Mouse (Mus musculus): ENCODE data around the gene Abr.

Gene Abr

DNA sequence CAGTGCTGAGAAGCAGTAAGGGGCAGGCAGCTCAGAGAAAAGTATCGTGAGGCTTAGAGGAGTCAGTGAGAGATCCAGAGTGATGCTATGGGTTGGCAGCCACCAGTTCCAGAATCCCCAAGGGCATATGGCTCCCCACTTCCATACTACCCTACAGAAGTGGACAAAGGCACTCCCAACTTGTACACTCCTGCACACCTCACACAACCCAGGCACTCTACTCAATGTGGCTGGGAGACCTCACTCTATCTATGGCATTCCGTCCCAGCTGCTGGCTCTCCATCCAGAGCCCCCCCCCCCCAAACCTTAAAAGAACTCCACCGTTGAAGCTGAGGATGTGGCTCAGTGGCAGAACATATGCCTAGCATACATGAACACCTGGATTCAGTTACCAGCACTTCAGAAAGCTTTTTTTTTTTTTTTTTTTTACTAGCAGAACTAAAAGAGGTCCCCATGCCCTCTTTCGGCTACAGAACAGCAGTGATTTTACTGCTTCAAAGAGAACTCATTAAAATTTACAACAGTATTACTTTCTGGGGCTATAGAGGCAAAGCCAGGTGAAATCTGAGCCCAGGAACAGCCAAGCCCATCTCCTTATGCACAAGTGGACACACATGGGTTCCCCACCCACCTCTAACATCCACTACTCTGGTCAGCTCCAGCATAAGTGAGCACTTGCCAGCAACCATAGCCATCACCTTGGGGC, 96.3 kb downstream of the Abr start:
- in situ Hi-C loops (cut with MseI, MboI) = no loop called here

DNA sequence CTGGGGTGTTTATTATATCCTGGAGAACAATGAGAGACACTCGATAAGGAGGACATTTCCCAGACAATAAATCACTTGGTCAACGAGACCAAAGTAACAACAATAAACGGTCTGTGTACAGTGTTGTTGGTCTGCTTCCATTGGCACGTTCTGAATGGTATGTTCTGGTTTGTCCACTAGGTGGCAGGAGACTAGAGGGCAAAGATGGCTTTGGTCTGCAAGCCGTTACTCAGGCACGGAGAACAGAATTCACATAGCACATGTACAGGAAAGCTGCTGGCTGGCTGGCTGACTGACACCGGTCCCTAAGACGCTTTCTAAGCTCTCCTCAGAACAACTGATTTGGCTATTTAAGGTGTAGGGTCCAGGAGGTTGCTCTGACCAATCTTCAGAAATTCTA, 97.2 kb downstream of the Abr start:
- in situ Hi-C loops (cut with MseI, MboI) = no loop called here

DNA sequence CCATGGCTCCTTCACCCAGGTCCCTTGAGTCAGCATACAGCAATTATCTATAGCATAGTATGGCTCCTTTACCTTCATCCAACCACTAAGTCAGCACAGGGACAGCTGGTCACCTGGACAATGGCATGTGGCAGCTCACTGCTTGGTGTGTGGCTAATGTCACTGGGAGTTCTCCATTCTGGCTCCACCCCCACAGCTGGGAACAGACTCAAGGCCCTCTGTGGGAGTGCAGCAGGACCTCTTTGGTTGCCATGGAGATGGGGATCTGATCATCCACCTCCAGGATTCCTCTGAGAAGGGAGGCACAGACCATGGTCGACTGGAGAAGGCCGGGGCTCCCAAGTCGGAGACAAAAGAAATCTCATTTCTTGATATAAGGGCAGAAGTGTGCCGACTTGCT, 98.8 kb downstream of the Abr start:
- in situ Hi-C loops (cut with MseI, MboI) = no loop called here

DNA sequence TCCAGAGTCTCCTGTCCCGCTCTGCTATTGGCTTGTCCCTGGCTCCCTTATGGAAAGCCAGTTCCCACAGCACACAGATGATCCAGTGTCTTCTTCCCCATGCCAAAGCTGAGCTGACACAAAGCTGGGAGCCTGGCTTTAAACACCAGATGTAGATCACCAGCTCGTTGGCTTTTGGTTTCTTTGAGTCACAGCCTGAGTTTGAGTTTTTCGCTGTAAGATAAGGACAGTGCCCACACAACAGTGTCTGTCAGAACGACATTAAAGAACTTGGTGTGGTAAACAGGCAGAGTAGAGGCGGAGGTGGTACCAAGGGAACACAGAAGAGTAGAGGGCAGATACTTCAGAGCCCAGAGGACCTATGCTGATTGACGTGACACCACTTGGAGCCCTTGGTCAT, 101.2 kb downstream of the Abr start:
- in situ Hi-C loops (cut with MseI, MboI) = no loop called here

DNA sequence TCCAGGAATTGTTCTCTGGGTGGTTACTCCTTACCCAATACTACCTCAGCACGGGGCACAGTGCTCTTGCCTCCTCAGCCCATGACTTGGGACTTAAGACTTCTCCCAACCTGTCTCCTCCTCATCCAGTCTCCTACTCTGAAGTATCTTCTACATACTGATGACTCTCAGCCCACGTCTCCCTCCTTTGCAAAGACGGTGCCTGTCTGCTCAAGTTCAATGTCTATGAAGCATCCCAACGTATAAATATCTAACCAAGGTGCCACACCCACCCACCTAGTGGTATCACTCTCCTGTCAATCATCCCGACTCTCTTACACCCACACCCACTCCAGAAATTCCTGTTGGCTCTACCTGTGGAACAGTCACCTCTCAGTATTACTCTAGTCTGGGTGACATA, 103.5 kb downstream of the Abr start:
- in situ Hi-C loops (cut with MseI, MboI) = loop anchor here in 1 of 2 experiments (5.0 kb wide), 1 partner anchor 129 kb away; no protein-coding TSS in a partner anchor

DNA sequence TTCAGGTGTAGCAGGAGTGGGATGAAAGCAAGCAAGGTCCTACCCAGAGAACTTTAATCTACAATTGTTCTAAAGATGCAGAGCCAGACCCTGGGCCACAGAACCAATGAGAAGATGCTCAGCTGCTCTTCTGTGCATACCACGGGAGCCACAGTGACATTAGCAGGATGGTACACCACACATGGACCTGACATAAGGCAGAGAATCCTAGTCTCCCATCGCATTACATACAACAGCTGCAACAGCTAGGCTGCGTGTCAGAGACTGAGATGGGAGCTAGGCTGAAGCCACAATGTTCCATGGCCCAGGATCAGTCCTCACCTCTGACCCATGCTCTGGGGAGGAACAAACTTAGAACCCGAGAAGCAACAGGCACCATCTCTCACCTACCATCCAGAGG, 104.0 kb downstream of the Abr start:
- in situ Hi-C loops (cut with MseI, MboI) = loop anchor here in 1 of 2 experiments (5.0 kb wide), 1 partner anchor 129 kb away; no protein-coding TSS in a partner anchor

DNA sequence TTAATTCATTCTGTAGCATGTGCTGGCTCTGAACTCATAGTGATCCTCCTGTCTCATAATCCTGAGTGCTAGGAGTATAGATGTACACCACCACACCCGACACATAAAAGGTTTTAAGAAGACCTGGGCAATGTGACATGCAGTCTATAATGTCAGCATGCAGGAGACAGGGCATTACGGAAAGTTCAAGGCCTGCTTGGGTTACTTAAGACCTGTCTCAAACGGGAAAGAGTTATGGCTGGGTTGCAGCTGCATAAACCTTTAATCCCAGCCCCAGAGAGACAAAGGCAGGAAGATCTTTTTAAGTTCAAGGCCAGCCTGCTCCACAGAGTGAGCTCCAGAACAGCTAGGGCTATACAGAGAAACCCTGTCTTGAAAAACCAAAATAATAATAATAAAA, 105.2 kb downstream of the Abr start:
- in situ Hi-C loops (cut with MseI, MboI) = loop anchor here in 1 of 2 experiments (5.0 kb wide), 1 partner anchor 130 kb away; no protein-coding TSS in a partner anchor

DNA sequence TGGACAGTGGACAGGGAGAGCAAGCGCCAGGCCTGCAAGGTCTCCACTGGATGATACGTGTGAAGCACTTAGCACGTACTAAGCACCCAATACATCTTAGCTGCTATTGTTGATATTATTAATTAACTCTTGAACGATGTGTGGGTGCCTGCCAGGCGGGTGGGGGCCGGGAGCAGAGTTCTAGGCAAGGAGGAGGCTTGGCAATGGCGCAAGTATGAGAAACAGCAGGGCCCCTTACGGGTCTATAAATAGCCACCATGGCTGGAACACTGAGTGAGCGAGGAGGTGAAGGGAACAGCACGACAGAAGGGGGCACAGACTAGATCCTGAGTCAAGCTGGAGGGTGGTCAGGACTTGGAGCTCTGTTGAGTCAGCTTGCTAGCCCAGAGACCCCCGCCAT, 107.0 kb downstream of the Abr start:
- in situ Hi-C loops (cut with MseI, MboI) = loop anchor here in 1 of 2 experiments (5.0 kb wide), 1 partner anchor 132 kb away; no protein-coding TSS in a partner anchor

DNA sequence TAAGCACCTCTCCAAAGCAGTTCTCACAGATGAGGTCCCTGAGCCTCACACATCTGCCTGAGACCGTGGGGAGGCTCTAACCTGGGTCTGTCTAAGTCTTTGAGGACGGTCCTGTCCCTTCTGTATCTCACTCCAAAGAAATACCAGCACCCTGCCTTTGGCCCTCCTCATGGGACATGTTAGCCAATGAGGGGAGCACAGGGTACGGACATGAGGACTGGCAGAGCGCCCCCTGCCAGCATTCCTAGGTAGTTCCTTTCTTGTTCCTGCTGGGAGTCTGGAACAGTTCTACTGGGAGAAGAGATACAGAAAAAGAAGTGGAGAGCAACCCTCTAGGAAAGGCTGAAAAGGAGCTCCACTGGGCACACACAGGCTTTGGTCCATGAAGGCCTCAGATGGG, 111.1 kb downstream of the Abr start:
- in situ Hi-C loops (cut with MseI, MboI) = no loop called here

DNA sequence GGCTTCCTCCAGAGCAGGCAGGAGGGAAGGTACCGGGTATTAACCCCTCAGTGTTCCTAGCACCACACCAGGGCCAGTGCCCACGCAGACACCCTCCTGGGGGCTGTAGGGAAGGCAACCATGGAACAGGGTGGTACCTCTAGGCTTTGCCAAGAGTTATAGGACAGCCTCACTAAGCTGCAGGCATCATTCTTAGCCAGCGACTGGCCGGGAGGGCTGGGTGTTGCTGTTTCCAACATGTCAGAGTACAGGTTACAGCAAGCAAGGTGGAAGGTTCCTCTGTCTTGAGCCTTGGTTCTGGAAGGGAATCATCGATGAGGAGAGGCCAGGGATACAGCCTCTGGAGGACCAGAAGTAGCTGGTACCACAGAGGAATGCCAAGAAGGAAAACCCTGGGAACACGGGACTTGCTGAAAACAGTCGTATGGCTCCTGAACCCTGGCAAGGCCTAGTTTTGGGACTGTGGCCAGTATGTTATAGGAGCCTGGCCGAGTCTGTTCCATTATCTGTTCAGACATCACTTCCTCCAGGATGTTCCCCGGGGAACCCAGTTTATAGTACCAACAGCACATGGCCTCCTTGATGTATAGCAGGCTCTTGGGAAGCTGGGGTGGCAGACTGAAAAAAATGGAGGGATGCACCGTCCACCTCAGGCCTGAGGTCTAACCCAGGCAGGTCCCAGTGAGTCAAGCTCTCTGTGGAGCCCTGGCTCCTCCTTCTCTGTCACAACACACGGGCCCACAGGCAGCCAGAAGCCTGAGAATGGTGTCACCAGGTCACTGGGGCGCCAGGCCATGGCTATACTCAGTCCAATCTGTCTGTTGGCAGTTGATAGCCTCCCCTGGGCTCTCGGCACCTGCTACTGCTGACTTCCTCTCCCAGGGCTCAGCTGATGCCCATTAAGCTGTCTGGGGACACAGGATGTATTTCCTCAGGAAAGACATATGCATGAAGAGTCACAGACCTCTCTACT, 112.1 kb downstream of the Abr start:
- in situ Hi-C loops (cut with MseI, MboI) = no loop called here

DNA sequence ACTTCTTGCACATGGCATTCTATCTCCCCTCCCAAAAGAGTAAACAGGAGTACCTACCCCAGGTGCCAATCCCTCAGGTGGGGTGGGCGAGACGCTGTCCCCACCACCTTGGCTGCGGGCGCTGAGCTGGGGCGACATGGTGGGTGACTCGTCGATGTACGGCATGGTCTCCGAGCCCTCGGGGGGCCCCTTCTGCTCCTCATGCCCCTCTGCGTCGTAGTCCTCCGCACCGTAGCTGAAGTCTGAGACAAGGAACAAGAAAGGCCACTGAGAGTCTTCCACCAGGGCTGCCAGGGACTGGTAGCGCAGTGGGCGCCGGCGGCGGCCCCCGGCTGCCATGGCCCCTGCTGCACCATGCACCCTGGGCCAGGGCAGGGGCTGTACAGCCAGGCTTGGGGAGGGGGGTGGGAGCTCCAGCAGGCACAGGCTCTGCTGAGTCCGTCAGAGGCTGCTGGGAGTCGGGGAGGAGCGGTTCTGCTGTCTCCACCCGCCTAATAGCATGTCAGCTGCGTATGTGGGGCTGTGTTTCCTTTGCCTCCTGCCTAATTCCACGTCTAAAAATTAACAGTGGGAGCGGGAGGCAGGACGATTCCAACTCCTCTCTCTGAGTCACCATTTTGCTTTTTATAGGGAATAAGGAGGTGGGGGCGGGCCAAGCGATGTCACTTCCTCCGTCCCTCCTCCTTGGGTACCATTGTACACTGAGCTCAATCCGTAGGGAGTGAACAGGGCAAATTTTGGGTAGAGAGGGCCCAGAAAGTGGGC, 113.1 kb downstream of the Abr start:
- in situ Hi-C loops (cut with MseI, MboI) = no loop called here

DNA sequence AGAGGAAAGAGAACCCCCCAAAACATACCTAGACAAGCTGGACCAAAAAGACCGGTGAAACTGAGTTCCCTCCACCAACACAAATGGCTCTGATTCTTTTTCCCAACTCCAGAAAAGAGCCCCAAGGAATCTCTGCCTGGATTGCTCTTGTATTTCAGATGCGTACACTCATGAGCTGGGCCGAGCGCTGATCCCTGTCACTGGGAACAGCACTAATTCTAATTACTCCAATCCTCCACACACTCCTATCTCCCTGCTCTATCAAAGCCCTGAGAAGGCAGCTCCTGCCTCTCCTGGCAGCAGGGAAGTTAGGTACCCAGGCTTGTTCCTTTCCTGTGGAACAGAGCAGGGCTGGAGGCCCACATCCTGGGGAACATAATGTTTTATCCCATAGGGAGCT, 114.0 kb downstream of the Abr start:
- in situ Hi-C loops (cut with MseI, MboI) = no loop called here

DNA sequence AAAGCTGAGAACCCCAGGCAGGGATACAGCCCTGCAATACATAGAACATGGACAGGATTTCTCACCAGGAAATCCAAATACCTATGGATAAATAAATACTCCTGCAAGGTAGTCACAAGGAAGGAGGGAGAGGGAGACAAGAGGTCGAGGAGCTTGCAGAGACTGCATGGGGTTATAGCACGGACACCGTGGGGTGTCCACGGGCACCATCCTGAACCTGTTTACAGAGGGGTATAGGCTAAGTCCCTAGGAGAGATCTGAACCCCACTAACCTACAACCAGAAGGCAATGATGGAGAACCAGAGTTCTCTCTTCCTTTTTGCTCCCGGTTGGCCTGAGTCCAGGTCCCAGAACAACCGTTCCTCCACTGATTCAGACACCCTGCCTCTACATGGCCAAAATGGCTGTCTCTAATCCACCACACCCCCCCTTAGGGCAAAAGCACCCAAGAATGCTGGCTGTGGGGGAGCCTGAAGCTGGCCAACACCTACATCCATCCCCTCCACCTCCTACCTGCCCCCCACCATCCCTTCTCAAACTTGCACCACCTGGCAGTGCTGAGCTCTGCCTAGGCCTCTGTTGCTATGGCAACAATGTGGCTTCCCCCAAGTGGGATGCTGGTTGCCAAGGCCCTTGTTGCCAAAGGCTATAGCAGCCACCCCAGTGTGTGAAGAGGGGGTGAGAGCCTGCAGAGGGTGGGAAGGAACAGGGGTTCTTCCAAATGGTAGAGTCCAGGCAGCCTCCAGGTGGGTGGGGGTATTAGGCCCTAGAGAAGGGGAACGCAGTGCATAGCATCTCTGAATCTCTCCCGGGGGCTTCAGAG, 114.6 kb downstream of the Abr start:
- in situ Hi-C loops (cut with MseI, MboI) = no loop called here

DNA sequence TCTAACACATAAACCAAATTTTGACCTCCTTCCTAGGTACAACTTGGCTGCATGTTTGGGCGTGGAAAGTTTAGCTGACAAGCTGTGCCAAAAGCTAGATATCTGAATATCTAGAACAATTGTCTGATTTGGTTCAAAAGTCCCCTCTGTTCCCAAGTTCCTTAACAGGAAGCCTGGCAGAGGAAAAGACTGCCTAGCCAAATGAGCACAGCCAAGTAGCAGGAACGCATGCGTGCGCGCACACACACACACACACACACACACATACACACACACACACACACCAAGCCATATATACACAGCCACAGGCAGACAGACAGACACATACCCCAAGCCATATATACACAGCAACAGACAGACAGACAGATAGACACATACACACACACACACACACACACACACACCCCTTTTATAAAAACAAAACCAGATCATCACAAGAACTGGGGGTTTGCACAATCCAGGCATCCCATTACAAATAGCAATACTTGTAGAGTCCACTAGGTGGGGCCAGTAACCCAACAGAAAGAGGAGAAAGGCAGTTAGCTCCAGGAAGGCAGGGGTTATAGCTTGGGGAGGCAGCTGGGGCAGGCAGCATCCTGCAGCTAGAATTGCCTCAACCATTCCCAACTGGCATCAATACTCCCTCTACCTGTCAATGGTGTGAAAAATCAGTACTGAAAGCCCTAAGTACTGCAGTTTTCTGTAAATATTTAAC, 115.4 kb downstream of the Abr start:
- in situ Hi-C loops (cut with MseI, MboI) = no loop called here

DNA sequence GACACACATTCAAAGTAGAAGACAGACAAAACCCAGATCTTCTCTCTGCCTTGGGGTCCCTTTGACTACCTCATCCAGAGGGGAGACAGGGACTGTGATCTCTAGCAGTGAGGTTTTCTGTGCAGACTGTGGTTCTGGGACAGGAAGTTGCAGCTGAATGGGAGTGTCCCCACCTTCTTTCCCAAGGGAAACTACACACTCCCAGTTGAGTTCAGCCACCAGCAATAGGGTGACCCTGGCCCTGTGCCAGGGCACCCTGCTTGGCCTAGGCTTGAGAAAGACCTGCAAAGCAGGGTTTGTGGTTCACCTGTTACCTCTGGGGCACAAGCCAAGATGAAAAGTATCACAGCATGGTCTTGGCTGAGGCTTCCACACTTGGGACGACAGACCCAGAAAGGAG, 117.0 kb downstream of the Abr start:
- in situ Hi-C loops (cut with MseI, MboI) = no loop called here

DNA sequence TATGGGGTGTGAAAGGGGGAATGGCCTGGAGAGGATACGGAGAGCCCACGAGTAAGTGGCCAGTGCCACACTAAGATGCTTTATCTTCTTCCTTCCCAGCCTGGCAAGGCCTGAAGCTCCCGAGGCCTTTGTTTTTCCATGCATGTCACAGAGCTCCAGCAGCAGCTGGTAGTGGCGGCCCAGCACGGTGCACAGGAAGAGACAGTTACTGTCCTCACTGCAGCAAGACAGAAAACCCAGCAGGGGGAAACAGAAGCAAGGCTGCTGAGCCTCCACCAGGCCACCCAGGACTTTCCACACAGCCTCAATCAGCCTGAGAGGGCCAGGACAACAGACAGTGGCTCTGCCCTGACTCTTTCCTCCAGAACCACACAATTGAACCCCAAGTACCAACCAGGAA, 118.1 kb downstream of the Abr start:
- in situ Hi-C loops (cut with MseI, MboI) = no loop called here

DNA sequence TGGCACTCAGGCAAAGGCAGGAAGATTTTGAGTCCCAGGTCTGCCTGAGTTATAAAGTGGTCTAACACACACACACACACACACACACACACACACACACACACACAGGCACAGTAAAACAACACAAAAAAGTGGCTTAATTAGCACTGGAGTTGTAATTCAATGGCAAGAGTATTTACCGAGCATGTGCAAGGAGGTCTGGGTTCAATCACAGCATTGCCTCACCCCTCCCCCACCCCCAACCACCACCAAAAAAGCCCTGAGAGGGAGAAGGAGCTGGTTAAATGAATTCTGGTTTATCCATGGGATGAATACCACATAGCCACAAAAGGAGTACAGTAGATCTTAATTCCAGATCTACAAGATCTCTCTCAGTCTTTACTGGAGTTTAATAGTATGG, 122.1 kb downstream of the Abr start:
- in situ Hi-C loops (cut with MseI, MboI) = loop anchor here in 1 of 2 experiments (5.0 kb wide), 1 partner anchor 43 kb away; no protein-coding TSS in a partner anchor

DNA sequence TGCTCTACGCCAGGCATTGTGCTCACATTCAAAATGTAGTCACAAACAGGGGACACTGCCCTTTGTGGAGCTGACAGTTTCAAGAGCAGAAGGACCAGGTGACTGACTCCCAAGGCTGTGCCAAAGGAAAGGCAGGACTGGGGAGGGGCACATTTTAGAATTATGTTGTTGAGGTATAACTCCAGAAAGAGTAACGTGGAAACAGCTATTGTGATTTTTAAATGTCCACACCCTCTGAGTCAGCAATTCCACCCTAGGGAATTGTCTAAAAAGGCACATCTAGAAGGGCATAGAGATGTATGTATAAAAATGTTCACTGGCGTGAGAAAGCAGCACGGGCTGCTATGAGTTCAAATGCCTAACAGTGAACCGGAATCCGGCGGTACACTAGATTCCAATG, 122.5 kb downstream of the Abr start:
- in situ Hi-C loops (cut with MseI, MboI) = loop anchor here in 1 of 2 experiments (5.0 kb wide), 1 partner anchor 42 kb away; no protein-coding TSS in a partner anchor

DNA sequence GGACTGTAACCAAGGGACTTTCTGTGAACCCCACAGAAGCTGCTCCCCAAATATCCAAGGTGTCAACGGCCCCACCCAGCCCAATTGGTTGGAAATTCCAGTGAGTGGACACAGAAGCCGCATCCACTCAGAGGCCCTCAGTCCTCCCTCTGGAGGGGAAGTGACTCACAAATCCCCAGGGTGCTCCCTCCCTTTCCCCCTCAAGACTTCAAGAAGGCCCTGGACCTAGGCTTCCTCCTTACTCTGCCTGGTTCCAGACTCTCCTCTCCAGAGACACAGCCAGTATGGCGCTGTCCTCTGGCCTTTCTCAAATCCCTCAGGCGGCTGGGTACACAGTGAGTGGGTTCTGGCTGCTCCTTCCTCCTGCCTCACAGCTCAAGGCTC, 124.4 kb downstream of the Abr start:
- in situ Hi-C loops (cut with MseI, MboI) = loop anchor here in 1 of 2 experiments (5.0 kb wide), 1 partner anchor 40 kb away; no protein-coding TSS in a partner anchor

Data from mouse trophoblast stem cell (cell line).